Mouse (Mus musculus) megakaryocyte, embryonic 14.5 days (primary cell): Measurements from ENCODE around the gene Cuedc2.

Source experiments
- FLI1 ChIP-seq: IDR thresholded peaks from 2 replicates; pipeline ENCODE4 v1.6.1; 2012; ENCODE audit warnings: low read length, inconsistent platforms, mixed read lengths
- GATA1 ChIP-seq: IDR thresholded peaks from 3 replicates; pipeline ENCODE4 v1.6.1; 2012; ENCODE audit warnings: mixed read lengths, low read length, inconsistent platforms, borderline replicate concordance

DNA sequence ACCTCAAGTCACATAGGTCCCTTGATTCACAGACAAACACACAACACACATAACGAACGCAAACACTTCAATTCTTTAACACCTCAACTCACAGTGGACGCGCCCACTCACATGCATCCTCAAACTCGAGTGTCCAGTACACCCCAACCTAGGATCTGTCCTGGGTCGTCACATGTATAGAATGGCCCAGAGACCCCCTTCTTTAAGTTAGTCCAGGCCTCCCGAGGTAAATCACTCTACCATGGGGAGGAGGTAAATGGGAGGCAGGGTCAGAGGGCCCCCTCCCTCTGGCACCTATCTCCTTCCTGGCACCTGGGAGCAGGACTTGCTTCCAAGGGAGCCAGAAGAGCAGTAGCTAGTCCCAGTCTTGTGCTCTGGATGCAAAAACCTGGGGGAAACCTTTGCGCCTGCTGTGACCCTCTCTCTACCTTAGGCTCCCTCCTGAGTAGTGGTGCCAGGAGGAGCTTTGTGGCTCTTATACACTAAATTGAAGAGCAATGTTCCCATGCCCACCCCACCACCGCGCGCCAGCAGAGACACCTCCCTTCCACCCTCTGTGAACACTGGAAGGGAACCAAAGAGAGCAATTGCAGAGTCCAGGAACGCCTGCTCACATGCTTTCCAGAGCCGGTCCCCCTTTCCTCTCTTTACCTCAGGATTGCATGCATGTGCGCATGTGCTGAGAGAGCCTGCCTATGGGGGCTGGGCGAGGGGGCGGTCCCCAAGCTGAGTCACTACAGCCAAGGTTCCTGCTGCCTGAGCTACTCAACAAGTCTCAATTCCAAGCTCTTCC, 19.7 kb downstream of the Cuedc2 start:
- TF ChIP-seq GATA1 (no peak), FLI1 (no peak)
